Mouse (Mus musculus) liver, embryonic 11.5 days (tissue): Measurements from ENCODE around the gene Mettl1. TPM values are rescaled to one million over a fixed set of nuclear protein-coding genes. Genes with fewer than 3 reads are reported as not detected.
A peak's percentile ranks its signal among the peaks of the same experiment; 100 is the strongest.

ENCODE experiments used
- ATAC-seq: fragments of 200-750 bp; cut with Nextera tagmentation; replicated peaks from 2 replicates; pipeline ENCODE4 v1.8.0; 2017; ENCODE audit warnings: moderate number of reproducible peaks, mild to moderate bottlenecking, moderate TSS enrichment, moderate library complexity; ENCODE audit not compliant: low FRiP score
- DNase-seq: peaks from one replicate; pipeline ENCODE4 v3.0.0-alpha.2; 2017; ENCODE audit warnings: low spot score
- H3K27ac ChIP-seq: fragments of 300-500 bp; sonication (generic); 2 replicates; pipeline ENCODE4 v1.5.1; 2014; ENCODE audit warnings: mild to moderate bottlenecking, low read depth, low read length, control low read depth
- H3K27me3 ChIP-seq: fragments of 300-500 bp; sonication (generic); replicated peaks from 2 replicates; pipeline ENCODE4 v1.6.1; 2014; ENCODE audit warnings: low read length, mixed read lengths; ENCODE audit not compliant: control insufficient read depth, insufficient read depth
- H3K36me3 ChIP-seq: fragments of 300-500 bp; sonication (generic); 2 replicates; pipeline ENCODE4 v1.6.1; 2014; ENCODE audit warnings: mild to moderate bottlenecking, low read length, moderate library complexity, mixed read lengths; ENCODE audit not compliant: control insufficient read depth, insufficient read depth
- H3K4me1 ChIP-seq: fragments of 300-500 bp; sonication (generic); replicated peaks from 2 replicates; pipeline ENCODE4 v1.6.1; 2014; ENCODE audit warnings: low read length, mixed read lengths; ENCODE audit not compliant: control insufficient read depth, insufficient read depth
- H3K4me2 ChIP-seq: fragments of 300-500 bp; sonication (generic); 2 replicates; pipeline ENCODE4 v1.6.1; 2014; ENCODE audit warnings: mild to moderate bottlenecking, control low read depth, moderate library complexity
- H3K4me3 ChIP-seq: fragments of 300-500 bp; sonication (generic); 2 replicates; pipeline ENCODE4 v1.5.1; 2014; ENCODE audit warnings: low read depth, low read length, control low read depth
- H3K9ac ChIP-seq: fragments of 300-500 bp; sonication (generic); 2 replicates; pipeline ENCODE4 v1.6.1; 2014; ENCODE audit warnings: low read depth, low read length, control low read depth
- H3K9me3 ChIP-seq: fragments of 300-500 bp; sonication (generic); 2 replicates; pipeline ENCODE4 v1.6.1; 2016; ENCODE audit warnings: low read length, inconsistent platforms, mixed read lengths; ENCODE audit not compliant: control insufficient read depth
- WGBS: fragments of 180-500 bp; shearing (Covaris S2); extraction: QIAGEN DNeasy Blood & Tissue Kit; methylation state at CpG from one replicate; pipeline ENCODE4 v1.1.7; 2014; 5-methylcytosine and 5-hydroxymethylcytosine counted together
- polyA plus RNA-seq: library from polyadenylated mRNA; unstranded; fragments of >200 nt; fragmentation: Nextera tagmentation; extraction: Ambion mirVana; gene quantifications from 2 replicates; pipeline ENCODE4 v1.2.1, GENCODE M21; 2014

The Mettl1 gene
- polyA plus RNA-seq, 1 experiment from 2014 or later = 58.1 TPM

DNA sequence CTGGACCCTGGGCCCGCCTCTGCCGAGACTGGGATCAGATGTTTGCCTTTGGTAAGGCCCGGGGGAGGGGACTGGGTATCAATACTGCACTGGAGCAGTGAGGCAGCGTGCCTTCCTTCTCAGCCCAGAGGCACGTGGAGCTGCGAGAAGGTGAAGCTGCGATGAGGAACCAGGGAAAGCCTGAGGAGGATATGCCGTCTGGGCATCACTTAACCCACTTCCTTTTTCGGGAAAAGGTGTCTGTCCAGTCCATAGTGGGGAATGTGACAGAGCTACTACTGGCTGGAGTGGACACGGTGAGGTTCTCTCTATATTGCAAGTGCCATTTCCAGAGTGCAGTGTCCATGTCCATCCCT, 8.9 kb downstream of the Mettl1 start:
- no peak overlapping the region for H3K4me2 ChIP-seq
- 12% methylated on average over 10 of the region's 10 CpGs for WGBS
- no peaks in the 10 kb centered on the region for H3K36me3 ChIP-seq
- H3K27me3 ChIP-seq = peaks cover 56% of the 10 kb centered on the region
- ATAC-seq (no peak), DNase-seq (no peak)
- H3K27ac ChIP-seq = no peak overlapping the region
- H3K4me3 ChIP-seq = no peak overlapping the region
- H3K9me3 ChIP-seq = no peaks in the 10 kb centered on the region
- peaks cover 3% of the 10 kb centered on the region; the same call in 1 of the 2 replicates for H3K4me1 ChIP-seq
- no peak overlapping the region for H3K9ac ChIP-seq

DNA sequence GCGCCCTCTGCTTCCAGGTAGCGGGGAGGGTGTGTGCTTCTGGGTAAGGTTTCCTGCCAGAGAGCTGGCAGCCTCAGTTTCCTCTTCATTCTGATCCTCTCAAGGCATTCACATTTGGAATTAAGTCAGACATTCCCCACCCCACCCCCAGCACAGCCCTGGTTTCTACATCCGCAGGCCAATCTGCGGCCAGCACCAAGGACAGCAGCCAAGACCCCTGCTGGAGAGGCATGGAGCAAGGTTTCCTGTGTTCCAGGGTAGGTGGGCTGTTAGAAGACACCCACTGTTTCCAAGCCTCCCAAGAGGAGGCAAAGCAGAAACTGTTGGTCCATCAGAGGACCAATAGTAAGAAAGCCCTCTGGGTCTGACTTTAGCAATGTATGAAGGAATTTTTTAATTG, 13.4 kb downstream of the Mettl1 start:
- DNase-seq = no peak
- WGBS = 52% methylated on average over 4 of the region's 4 CpGs

DNA sequence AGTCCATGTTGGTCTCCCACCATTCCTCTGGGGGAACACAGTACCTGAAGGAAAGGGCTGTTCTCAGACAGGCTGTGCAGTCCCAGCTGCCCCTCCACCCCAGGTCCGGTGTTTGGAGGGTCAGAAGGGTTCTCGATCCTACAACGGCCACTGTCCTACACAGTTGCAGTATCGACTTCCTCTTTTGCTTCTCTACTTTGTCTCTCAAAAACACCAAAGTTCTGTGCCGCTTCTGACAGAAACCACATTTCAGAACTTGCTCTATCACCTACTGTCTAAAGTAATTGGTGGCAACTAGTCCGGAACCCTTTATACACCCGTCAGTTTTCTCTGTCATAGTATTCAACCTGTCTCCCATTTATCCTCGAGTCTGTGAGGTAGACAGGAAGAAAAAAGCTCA, 14.2 kb downstream of the Mettl1 start:
- 65% methylated on average over 8 of the region's 8 CpGs for WGBS

More for the DNA sequence above, 13.4 kb downstream of the Mettl1 start:
- Histone ChIP-seq H3K27me3 (peaks cover 57% of the 10 kb centered on the region), H3K4me2 (no peak overlapping the region), H3K9ac (no peak overlapping the region), H3K4me3 (no peak overlapping the region), H3K27ac (no peak overlapping the region), H3K4me1 (peaks cover 11% of the 10 kb centered on the region; the same call in 1 of the 2 replicates), H3K9me3 (no peaks in the 10 kb centered on the region), H3K36me3 (no peaks in the 10 kb centered on the region)
- no peak for ATAC-seq

DNA sequence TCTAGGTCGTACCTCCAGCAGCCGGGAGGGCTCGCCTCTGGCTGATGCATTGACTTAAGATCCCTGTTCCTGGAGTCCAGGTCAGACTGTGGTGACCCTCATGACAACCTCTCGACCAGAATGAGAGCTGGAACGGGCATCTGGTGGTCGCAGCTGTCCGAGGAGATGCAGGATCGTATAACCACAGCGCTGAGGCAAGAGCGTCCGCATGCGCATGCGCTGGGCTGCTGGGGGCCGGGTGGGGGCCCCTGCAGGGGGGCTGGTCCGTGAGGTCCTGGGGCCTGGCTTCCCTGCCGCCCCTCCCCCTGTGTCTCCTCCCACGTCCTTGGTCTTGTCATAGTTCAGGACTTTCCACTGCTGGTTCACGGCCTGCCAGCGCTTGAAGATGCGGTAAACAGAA, 15.3 kb downstream of the Mettl1 start:
- Histone ChIP-seq H3K9me3 (no peaks in the 10 kb centered on the region), H3K9ac (no peak overlapping the region), H3K36me3 (no peaks in the 10 kb centered on the region), H3K4me1 (peaks cover 8% of the 10 kb centered on the region), H3K27ac (no peak overlapping the region), H3K4me2 (no peak overlapping the region), H3K4me3 (no peak overlapping the region), H3K27me3 (peaks cover 57% of the 10 kb centered on the region)
- ATAC-seq (no peak), DNase-seq (no peak)
- 83% methylated on average over 20 of the region's 20 CpGs for WGBS

More for the DNA sequence above, 14.2 kb downstream of the Mettl1 start:
- Histone ChIP-seq H3K27me3 (peaks cover 57% of the 10 kb centered on the region), H3K27ac (no peak overlapping the region), H3K4me3 (no peak overlapping the region), H3K4me2 (no peak overlapping the region), H3K4me1 (peaks cover 11% of the 10 kb centered on the region), H3K9me3 (no peaks in the 10 kb centered on the region), H3K9ac (no peak overlapping the region), H3K36me3 (no peaks in the 10 kb centered on the region)
- ATAC-seq (no peak), DNase-seq (no peak)

DNA sequence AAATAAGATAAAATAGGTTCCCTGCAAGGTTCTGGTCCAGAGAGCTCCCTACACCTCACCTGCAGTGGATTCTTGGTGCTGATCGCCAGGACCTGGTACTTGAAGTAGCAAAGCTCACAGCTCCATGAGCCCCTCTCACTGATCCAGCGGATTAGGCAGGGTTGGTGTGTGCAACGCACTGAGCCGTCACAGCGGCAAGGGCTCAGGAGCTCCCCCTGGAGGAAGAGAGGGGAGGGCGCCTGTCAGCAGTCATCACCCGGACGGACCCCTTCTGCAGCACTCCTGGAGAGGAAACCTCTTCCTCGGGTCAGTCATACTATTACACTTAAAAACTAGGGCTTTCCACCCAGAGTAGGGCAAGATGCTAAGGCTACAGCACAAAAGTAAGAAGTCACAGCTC, 16.9 kb downstream of the Mettl1 start:
- Histone ChIP-seq H3K36me3 (no peaks in the 10 kb centered on the region), H3K4me2 (peak overlapping the region; percentile 98), H3K4me1 (peaks cover 8% of the 10 kb centered on the region), H3K9ac (no peak overlapping the region), H3K4me3 (peak overlapping the region; percentile 72; the same call in 1 of the 2 replicates), H3K9me3 (no peaks in the 10 kb centered on the region), H3K27me3 (peaks cover 48% of the 10 kb centered on the region), H3K27ac (no peak overlapping the region)
- DNase-seq = no peak
- 3% methylated on average over 9 of the region's 9 CpGs for WGBS
- ATAC-seq = peak; percentile 50

DNA sequence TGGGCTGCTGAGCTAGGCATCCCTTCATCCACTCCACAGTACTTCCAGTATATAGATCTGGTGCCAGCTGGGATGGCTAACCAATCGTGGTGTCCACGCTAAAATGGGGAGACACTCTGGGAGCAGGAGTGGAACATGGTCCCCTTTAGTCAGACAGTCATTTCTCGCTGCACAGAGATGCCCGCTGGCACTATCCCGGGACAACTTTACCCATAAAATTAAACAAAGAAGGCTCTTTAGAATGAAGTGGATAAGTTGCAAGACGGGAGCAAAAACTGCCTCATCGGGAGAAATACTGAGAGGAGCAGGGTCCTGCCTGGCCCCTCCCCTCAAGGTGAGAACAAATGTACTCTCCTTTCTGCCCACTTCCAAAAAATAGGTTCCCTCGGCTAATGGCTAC, 17.5 kb downstream of the Mettl1 start:
- Histone ChIP-seq H3K27me3 (peaks cover 48% of the 10 kb centered on the region), H3K27ac (no peak overlapping the region), H3K4me2 (peak overlapping the region; percentile 98), H3K4me1 (peaks cover 8% of the 10 kb centered on the region), H3K9me3 (no peaks in the 10 kb centered on the region), H3K4me3 (peak overlapping the region; percentile 72), H3K36me3 (no peaks in the 10 kb centered on the region), H3K9ac (no peak overlapping the region)
- no peak for ATAC-seq
- 11% methylated on average over 8 of the region's 8 CpGs for whole genome bisulfite sequencing
- no peak for DNase-seq

DNA sequence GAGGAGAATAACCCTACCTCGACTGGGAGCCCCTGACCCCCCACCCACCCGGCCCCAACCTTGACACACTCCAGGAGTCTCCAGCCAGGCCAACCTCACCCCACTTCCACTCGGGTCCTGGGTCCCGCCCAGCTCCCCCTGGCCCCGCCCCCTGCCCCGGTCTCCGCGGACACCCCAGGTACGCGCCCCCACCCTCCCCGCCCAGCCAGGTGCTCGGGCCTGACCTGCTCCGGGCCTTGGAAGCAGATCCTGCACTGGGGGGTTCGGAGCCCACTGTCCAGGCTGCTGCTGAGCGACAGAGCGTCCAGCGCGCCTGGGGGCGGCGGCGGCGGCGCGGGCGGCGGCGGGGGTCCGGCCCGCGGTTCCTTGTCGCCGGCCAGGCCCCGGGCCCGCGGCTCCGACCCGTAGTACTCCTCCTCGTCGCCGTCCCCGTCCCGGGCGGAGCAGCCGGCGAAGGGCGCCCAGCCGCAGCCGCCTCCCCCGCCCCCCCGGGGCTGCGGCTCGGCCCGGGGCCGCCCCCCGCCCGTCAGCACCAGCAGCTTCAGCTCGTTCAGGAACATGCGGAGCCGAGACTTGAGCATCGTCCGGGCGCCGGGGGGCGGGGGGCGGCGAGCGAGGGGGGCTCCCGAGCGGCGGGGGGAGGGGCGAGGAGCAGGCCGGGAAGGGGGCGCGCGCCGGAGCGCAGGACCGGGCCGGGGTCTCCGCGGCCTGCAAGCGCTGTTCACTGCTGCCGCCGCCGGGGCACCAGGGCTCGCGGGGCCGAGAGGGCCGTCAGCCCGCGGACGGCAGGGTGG, 18.2 kb downstream of the Mettl1 start:
- Histone ChIP-seq H3K4me1 (peaks cover 8% of the 10 kb centered on the region), H3K36me3 (no peaks in the 10 kb centered on the region), H3K9me3 (no peaks in the 10 kb centered on the region), H3K27ac (no peak overlapping the region), H3K9ac (peak overlapping the region; percentile 55), H3K4me2 (peak overlapping the region; percentile 98), H3K27me3 (peaks cover 48% of the 10 kb centered on the region), H3K4me3 (peak overlapping the region; percentile 72)
- DNase-seq (no peak), ATAC-seq (no peak)
- under 1% methylated on average over 75 of the region's 92 CpGs for WGBS

DNA sequence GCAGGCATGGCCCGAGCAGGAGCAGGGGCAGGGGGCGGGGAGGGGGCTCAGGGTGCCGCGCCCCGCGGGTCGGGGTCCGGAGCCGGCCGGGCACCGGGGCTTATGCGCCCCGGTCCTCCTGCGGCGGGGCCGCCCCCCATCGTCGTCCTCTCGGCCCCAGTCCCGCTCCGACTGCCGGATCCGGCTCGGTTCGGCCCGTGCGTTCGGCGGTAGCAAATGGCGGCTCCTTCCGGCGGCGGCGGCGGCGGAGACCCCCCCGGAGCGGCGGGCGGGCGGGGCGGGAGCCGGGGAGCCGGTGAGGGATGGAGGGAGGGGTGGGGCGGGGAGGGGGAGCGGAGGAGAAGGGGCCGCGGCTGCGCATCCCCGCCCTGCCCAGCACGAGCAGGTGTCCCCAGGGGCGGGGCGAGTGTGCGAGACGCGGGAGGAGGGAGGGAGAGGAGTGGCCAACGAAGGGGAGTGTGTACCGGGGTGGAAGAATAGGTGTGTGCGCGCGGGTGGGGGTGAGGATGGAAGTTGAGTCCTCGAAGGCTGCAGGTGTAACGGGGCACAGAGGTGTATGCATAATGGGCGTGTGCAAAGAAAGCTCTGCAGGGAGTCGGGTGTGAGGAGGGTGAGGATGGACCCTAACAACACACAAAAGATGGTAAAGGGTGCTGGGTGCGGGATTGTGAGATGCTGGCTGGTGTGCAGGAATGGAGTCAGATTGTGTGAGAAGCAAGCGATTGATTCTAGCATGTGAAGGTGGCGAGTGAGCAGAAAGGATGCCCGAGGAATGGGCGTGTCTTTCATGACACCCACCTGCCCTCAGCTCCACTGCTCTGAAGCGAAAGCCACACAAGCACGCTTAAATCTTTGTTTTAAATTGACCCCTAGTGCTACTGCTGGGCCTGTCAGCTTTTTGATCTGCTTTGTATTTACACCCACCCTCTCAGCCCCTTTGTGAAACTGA, 19.0 kb downstream of the Mettl1 start, which contains the start of gene March9:
Gene March9, minus strand, starts transcription at position 217 of the 949 bp plus-strand sequence.
- H3K9me3 ChIP-seq = no peaks in the 10 kb centered on the region
- peak within 1 kb of the TSS; percentile 98 for H3K4me2 ChIP-seq
- 2% methylated on average over 54 of the region's 72 CpGs for WGBS
- peaks cover 7% of the 10 kb centered on the region for H3K36me3 ChIP-seq
- peaks cover 16% of the 10 kb centered on the region for H3K4me1 ChIP-seq
- peak within 1 kb of the TSS; percentile 55 for H3K9ac ChIP-seq
- DNase-seq (no peak), ATAC-seq (no peak)
- no peak within 1 kb of the TSS for H3K27ac ChIP-seq
- peaks cover 48% of the 10 kb centered on the region for H3K27me3 ChIP-seq
- peak within 1 kb of the TSS; percentile 72 for H3K4me3 ChIP-seq
